26 mouse cellular contexts compared by ENCODE assay signal in genomic region chr15:42225006-42225405, GRCm38 (mm10).
"Had no signal": no experiment of that assay in that cellular context is flagged by ENCODE, and none has a peak within 500 bp of the region (broad histone marks: within the 10 kb centered on the region; RNA-seq: fewer than 3 reads in every experiment).

No protein-coding gene starts in this region.

- H3K27ac ChIP-seq: gastrocnemius, adult 2 months; heart, embryonic 10.5 days; hindbrain, embryonic 10.5 days; hindbrain, embryonic 12.5 days; hindbrain, embryonic 14.5 days; intestine, embryonic 15.5 days; layer of hippocampus, adult 2 months; left cerebral cortex, adult 2 months; limb, embryonic 10.5 days; limb, embryonic 12.5 days; liver, embryonic 13.5 days; liver, embryonic 15.5 days had no signal

- ATAC-seq: hindbrain, embryonic 16.5 days; inflammation-experienced regulatory T-cells, adult 6 months; intestine, embryonic 15.5 days; intestine, postnatal 0 days; liver, postnatal 0 days had no signal

- H3K4me1 ChIP-seq: heart, embryonic 10.5 days; heart, embryonic 12.5 days; hindbrain, embryonic 10.5 days; hindbrain, embryonic 12.5 days; intestine, embryonic 15.5 days; liver, embryonic 13.5 days; liver, embryonic 15.5 days had no signal

- DNase-seq: gastrocnemius, adult 2 months; gastrocnemius, postnatal 10 days; gastrocnemius, postnatal 25 days; heart, adult 18-20 months; heart, postnatal 10 days; heart, postnatal 4 days; kidney, adult 2 months; kidney, adult 9 months; liver; liver, embryonic 13.5 days; liver, postnatal 0 days had no signal

- H3K9me3 ChIP-seq: heart, embryonic 10.5 days; heart, embryonic 12.5 days; hindbrain, embryonic 10.5 days; hindbrain, embryonic 12.5 days; intestine, embryonic 15.5 days; limb, embryonic 10.5 days; limb, embryonic 12.5 days; liver, embryonic 13.5 days; liver, embryonic 15.5 days had no signal

- H3K36me3 ChIP-seq: heart, embryonic 10.5 days; heart, embryonic 12.5 days; hindbrain, embryonic 10.5 days; hindbrain, embryonic 12.5 days; intestine, embryonic 15.5 days; limb, embryonic 10.5 days; limb, embryonic 12.5 days; liver, embryonic 13.5 days; liver, embryonic 15.5 days had no signal

- H3K9ac ChIP-seq: heart, embryonic 12.5 days; hindbrain, embryonic 12.5 days; hindbrain, embryonic 14.5 days; intestine, embryonic 15.5 days; limb, embryonic 12.5 days; liver, embryonic 13.5 days; liver, embryonic 15.5 days; liver, postnatal 0 days had no signal

- H3K4me2 ChIP-seq: heart, embryonic 12.5 days; hindbrain, embryonic 12.5 days; hindbrain, embryonic 14.5 days; intestine, embryonic 15.5 days; limb, embryonic 12.5 days; liver, embryonic 11.5 days; liver, embryonic 13.5 days; liver, embryonic 15.5 days had no signal

- H3K4me3 ChIP-seq: gastrocnemius, adult 2 months; heart, embryonic 10.5 days; heart, embryonic 12.5 days; hindbrain, embryonic 10.5 days; hindbrain, embryonic 12.5 days; intestine, embryonic 15.5 days; layer of hippocampus, adult 2 months; left cerebral cortex, adult 2 months; limb, embryonic 10.5 days; limb, embryonic 12.5 days; liver, embryonic 13.5 days; liver, embryonic 15.5 days had no signal

- H3K27me3 ChIP-seq: heart, embryonic 12.5 days; hindbrain, embryonic 12.5 days; intestine, embryonic 15.5 days; limb, embryonic 12.5 days; liver, embryonic 13.5 days; liver, embryonic 15.5 days had no signal
